Mouse (Mus musculus) embryonic fibroblast, embryonic 13.5 days (primary cell): Measurements from ENCODE around the gene AC134908.4.
A peak's percentile ranks its signal among the peaks of the same experiment; 100 is the strongest.

Experiments used
- CTCF ChIP-seq: IDR thresholded peaks from 2 replicates; pipeline ENCODE4 v1.5.1; 2011; ENCODE audit warnings: mild to moderate bottlenecking, control low read depth, low read length, moderate library complexity, borderline replicate concordance; ENCODE audit not compliant: insufficient read depth
- POLR2A ChIP-seq: IDR thresholded peaks from 2 replicates; pipeline ENCODE4 v1.6.1; 2011; ENCODE audit warnings: low read depth, mild to moderate bottlenecking, control low read depth, low read length, moderate library complexity

DNA sequence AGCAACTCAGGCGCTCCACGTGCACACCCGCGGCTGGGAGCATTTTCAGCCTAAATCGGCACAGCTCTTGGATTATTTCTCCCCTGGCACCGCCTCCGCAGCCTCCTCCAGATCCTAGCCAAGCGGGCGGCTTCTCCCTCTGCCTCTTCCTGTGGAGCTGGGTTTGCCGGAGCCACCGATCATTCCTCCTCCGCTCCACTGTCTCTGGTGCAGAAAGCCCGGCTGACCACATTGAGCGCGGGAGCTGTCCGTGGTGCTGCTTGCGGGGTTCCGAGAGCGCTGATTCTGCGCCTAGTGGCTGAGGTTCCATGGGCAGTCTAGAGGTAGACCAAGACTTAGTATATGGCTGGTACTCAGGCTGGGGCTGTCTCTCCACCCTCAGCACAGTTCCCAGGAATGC, 18.0 kb upstream of the AC134908.4 start:
- peak; percentile 56; the same call in 1 of the 2 replicates for TF ChIP-seq CTCF
- TF ChIP-seq POLR2A: no peak
